Mouse (Mus musculus): ENCODE measurements around the gene Gcgr. TPM values are rescaled to one million over a fixed set of nuclear protein-coding genes. Genes with fewer than 3 reads are reported as not detected.

Gene Gcgr
- total RNA-seq (2023; ENCODE audit: inconsistent age), result not detected in 4 replicates

GRCm38 (mm10) chr11:120530085-120530964 lies at the start of gene Gcgr:
Gene Gcgr (plus strand): TSS chr11:120530699.

DNA sequence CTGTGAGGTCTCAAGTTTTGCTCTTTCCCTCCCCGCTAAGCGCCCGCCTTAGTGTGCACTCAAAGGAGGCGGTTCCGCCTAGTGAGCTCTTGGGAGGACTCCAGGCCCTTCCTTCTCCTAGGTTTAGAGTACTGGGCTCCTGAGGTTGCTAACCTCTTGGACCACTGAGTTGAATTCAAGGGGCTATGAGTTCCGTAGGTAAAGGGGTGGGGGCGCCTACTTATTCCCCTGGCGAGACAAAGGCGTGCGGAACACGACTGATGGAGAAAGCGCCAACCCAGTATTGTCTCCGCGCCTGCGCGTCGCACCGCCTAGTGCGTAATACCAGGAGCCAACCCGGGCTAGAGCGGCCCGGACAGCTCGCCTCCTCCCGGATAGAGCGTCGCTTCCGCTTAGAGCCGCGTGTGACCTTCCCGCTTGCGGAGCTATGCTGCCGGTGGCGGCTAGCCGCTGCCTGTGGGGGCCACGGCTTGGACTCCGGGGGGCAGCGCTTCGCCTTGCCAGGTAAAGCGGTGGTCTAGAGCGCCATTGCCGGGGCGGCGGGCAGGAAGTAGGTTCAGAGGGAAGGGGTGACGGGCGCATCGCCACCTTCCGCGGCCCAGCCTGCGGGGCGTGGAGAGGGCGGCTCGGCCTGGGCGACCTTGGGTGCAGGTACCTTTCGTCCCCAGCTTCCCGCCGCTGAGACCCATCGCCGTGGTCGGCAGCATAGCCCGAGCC lies 46.1 kb upstream of the Gcgr start, which contains the start of gene Mrpl12:
Gene Mrpl12, plus strand, starts transcription at position 349 of the 717 bp plus-strand sequence.

DNA sequence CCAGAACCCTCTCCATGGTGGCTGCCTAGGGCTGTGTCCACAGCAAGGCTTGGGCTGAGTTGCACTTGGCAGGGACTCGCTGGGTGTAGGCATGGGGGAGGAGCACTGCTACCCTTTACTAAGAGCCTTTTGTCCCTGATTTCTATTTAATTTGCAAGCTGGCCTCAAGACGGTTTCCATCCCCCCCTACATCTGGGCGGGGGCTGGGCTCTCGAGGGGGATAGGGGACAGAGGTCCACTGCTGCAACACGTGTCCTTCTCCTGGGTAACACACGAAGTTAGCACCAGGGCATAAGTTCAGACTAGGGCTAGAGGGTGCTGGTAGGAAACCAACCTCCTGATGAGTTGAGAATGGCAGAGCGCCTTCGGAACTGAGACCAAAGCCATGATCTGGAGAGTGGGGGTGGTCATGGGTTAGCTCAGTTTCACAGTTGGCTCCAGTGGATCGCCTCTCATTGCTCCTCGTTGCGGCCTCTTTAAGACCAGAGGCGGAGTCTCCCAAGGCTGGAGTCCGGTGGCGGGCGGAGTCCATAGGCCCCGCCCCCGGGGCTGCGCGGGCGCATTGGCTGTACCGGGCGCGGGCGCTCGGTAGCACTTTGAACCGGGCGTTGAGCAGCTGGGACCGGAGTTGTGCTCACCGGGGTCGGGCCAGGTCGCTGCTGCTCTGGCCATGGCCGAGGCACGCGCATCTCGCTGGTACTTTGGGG lies 39.0 kb upstream of the Gcgr start, which contains the start of gene Slc25a10:
Gene Slc25a10, plus strand, starts transcription at position 524 of the 707 bp plus-strand sequence.

DNA sequence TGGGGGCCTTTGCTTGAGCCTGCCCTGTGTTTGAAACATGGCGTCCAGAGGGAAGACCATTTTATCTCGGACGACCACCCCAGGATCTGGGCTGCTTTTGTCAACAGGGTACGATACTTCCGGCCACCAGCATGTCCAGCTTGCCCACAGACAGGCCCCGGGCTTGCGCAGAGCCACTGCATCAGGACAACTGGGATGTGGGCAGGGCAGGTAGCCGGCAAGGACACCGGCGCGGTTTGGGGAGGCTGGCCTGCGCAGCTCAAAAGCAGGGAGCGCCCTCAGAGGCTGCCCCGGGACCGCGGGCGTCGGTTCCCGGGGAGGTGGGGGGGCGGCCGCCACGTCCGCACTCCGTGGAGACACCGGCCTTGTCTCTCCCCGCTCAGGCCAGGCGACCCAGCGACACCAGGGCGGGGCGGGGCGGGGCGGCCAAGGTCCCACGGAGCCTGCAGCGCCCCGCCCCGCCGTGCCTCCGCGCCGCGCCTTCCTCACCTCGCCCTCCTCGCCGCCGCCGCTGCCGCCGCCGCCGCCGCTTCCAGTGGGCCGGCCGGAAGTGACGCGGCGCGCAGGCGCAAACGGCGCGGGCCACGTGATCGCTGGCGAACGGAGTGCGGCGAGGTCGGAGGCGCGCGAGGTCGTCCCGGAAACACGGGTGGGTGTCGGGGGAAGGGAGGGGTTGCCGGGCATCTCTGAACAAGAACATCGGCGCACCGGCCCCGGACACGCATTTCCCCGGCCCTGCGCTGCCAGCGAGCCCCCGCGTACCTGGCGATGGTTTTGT lies 18.9 kb downstream of the Gcgr start, which contains the start of gene Mcrip1:
Gene Mcrip1, minus strand, starts transcription at position 560 of the 778 bp plus-strand sequence.

DNA sequence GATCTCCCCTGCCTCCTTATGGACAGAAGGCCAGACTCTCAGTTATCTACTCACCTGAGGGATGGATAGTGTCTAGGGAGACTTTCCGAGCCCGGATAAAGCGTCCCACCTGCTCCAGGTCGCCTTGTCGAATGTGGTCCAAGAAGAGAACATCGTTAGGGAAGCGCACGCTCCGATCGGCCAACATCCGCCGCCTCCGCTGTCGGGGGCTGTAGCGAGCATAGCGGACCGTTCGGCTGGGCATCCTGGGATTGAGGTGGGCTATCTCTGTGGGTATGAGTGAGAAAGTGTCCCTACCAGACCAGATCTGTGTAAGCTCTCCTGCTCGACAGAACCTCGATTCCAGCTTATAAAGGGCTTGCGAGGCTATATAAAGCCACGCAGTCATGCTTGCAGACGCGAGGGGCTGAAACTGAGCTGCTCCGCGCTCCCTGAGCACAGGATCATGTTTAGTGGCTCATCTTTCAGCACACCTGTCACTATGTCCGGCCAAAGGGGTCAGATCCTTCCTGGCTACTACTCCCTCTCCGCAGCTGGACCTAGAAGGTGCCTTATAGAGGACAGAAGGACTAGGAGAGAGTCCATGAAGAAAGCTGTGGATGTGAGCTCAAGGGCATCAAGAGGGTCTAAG lies 20.4 kb downstream of the Gcgr start, which contains the start of gene Ppp1r27:
Gene Ppp1r27, minus strand, starts transcription at position 323 of the 631 bp plus-strand sequence.

GRCm38 (mm10) chr11:120572752-120573584 lies 42.5 kb downstream of the Gcgr start, which contains the start of gene P4hb:
Gene P4hb (minus strand): TSS chr11:120573253.

GRCm38 (mm10) chr11:120581490-120582267 lies 51.2 kb downstream of the Gcgr start, which contains the start of gene Arhgdia:
Gene Arhgdia (minus strand): TSS chr11:120581624.

Other genes starting within 250 kb of the Gcgr start
- 1,255 to 1,296 TPM (median 1,289 TPM) in 4 replicates for gene Actg1, start 182.2 kb upstream of the Gcgr start, total RNA-seq (2023; ENCODE audit: inconsistent age)
- not detected in 4 replicates for gene Fscn2, start 169.2 kb upstream of the Gcgr start, total RNA-seq (2023; ENCODE audit: inconsistent age)
- gene Faap100, start 151.9 kb upstream of the Gcgr start, total RNA-seq (2023; ENCODE audit: inconsistent age), result 18.9 to 24.4 TPM (median 19.5 TPM) in 4 replicates
- 60.2 to 72.2 TPM (median 62.6 TPM) in 4 replicates for gene Nploc4, start 93.0 kb upstream of the Gcgr start, total RNA-seq (2023; ENCODE audit: inconsistent age)
- 19.3 to 55.6 TPM (median 19.3 TPM) in 3 of 4 replicates, not detected in the other for gene Tspan10, start 88.1 kb upstream of the Gcgr start, total RNA-seq (2023; ENCODE audit: inconsistent age)
- 0.21 to 0.87 TPM in 2 of 4 replicates, not detected in the others for gene Pde6g, start 77.2 kb upstream of the Gcgr start, total RNA-seq (2023; ENCODE audit: inconsistent age)
- gene Oxld1, start 72.6 kb upstream of the Gcgr start, total RNA-seq (2023; ENCODE audit: inconsistent age), result 3.7 to 11.0 TPM (median 7.5 TPM) in 4 replicates
- gene Ccdc137, start 72.6 kb upstream of the Gcgr start, total RNA-seq (2023; ENCODE audit: inconsistent age), result 34.0 to 41.8 TPM (median 36.3 TPM) in 4 replicates
- gene Arl16, start 63.1 kb upstream of the Gcgr start, total RNA-seq (2023; ENCODE audit: inconsistent age), result 10.4 to 13.5 TPM (median 11.1 TPM) in 4 replicates
- gene Mrpl12, start 46.1 kb upstream of the Gcgr start, total RNA-seq (2023; ENCODE audit: inconsistent age), result 32.3 to 43.2 TPM (median 33.4 TPM) in 4 replicates
- 10.5 to 14.5 TPM (median 12.3 TPM) in 4 replicates for gene Slc25a10, start 38.9 kb upstream of the Gcgr start, total RNA-seq (2023; ENCODE audit: inconsistent age)
- 42.2 to 46.1 TPM (median 43.6 TPM) in 4 replicates for gene Mcrip1, start 19.0 kb downstream of the Gcgr start, total RNA-seq (2023; ENCODE audit: inconsistent age)
- not detected in 4 replicates for gene Ppp1r27, start 20.4 kb downstream of the Gcgr start, total RNA-seq (2023; ENCODE audit: inconsistent age)
- gene P4hb, start 42.6 kb downstream of the Gcgr start, total RNA-seq (2023; ENCODE audit: inconsistent age), result 141 to 162 TPM (median 155 TPM) in 4 replicates
- gene Arhgdia, start 50.9 kb downstream of the Gcgr start, total RNA-seq (2023; ENCODE audit: inconsistent age), result 520 to 560 TPM (median 534 TPM) in 4 replicates
- gene Alyref, start 67.7 kb downstream of the Gcgr start, total RNA-seq (2023; ENCODE audit: inconsistent age), result 127 to 143 TPM (median 137 TPM) in 4 replicates
- 45.7 to 57.2 TPM (median 47.4 TPM) in 4 replicates for gene Anapc11, start 67.7 kb downstream of the Gcgr start, total RNA-seq (2023; ENCODE audit: inconsistent age)
- 1.1 to 3.0 TPM in 2 of 4 replicates, not detected in the others for gene Npb, start 77.8 kb downstream of the Gcgr start, total RNA-seq (2023; ENCODE audit: inconsistent age)
- 96.0 to 113 TPM (median 107 TPM) in 4 replicates for gene Pcyt2, start 87.2 kb downstream of the Gcgr start, total RNA-seq (2023; ENCODE audit: inconsistent age)
- 114 to 130 TPM (median 118 TPM) in 4 replicates for gene Sirt7, start 94.5 kb downstream of the Gcgr start, total RNA-seq (2023; ENCODE audit: inconsistent age)
- 57.2 to 69.2 TPM (median 65.4 TPM) in 4 replicates for gene Mafg, start 102.9 kb downstream of the Gcgr start, total RNA-seq (2023; ENCODE audit: inconsistent age)
- gene Pycr1, start 113.1 kb downstream of the Gcgr start, total RNA-seq (2023; ENCODE audit: inconsistent age), result 0.96 to 1.9 TPM (median 1.0 TPM) in 4 replicates
- 1.3 to 2.2 TPM in 2 of 4 replicates, not detected in the others for gene Myadml2, start 117.5 kb downstream of the Gcgr start, total RNA-seq (2023; ENCODE audit: inconsistent age)
- gene Notum, start 130.5 kb downstream of the Gcgr start, total RNA-seq (2023; ENCODE audit: inconsistent age), result not detected in 4 replicates
- gene Aspscr1, start 142.3 kb downstream of the Gcgr start, total RNA-seq (2023; ENCODE audit: inconsistent age), result 93.0 to 111 TPM (median 107 TPM) in 4 replicates
- 31.7 to 39.4 TPM (median 35.3 TPM) in 4 replicates for gene Cenpx, start 183.0 kb downstream of the Gcgr start, total RNA-seq (2023; ENCODE audit: inconsistent age)
- gene Lrrc45, start 183.2 kb downstream of the Gcgr start, total RNA-seq (2023; ENCODE audit: inconsistent age), result 36.5 to 42.3 TPM (median 40.7 TPM) in 4 replicates
- 0.48 to 2.2 TPM (median 1.6 TPM) in 3 of 4 replicates, not detected in the other for gene Rac3, start 190.8 kb downstream of the Gcgr start, total RNA-seq (2023; ENCODE audit: inconsistent age)
- gene Dcxr, start 196.6 kb downstream of the Gcgr start, total RNA-seq (2023; ENCODE audit: inconsistent age), result 15.2 to 20.4 TPM (median 17.6 TPM) in 4 replicates
- gene Cbr2, start 201.4 kb downstream of the Gcgr start, total RNA-seq (2023; ENCODE audit: inconsistent age), result not detected in 4 replicates
- gene Hmga1b, start 232.1 kb downstream of the Gcgr start, total RNA-seq (2023; ENCODE audit: inconsistent age), result 35.2 to 44.7 TPM (median 42.3 TPM) in 4 replicates

Measured in B cell, adult (primary cell).